Mouse (Mus musculus) intestine, embryonic 14.5 days (tissue): ENCODE measurements around the gene Susd6. TPM values are rescaled to one million over a fixed set of nuclear protein-coding genes. Genes with fewer than 3 reads are reported as not detected.

Experiments
- ATAC-seq: fragments of 200-750 bp; cut with Nextera tagmentation; replicated peaks from 2 replicates; pipeline ENCODE4 v1.8.0; 2017; ENCODE audit warnings: low read depth, moderate number of reproducible peaks, moderate TSS enrichment, moderate library complexity; ENCODE audit not compliant: low FRiP score, low TSS enrichment
- DNase-seq: peaks from one replicate; pipeline ENCODE4 v3.0.0-alpha.2; 2018; ENCODE audit warnings: low spot score
- H3K27ac ChIP-seq: fragments of 300-500 bp; sonication (generic); 2 replicates; pipeline ENCODE4 v1.5.1; 2014; ENCODE audit warnings: low read depth, mild to moderate bottlenecking, control low read depth
- H3K27me3 ChIP-seq: fragments of 300-500 bp; sonication (generic); replicated peaks from 2 replicates; pipeline ENCODE4 v1.6.1; 2014; ENCODE audit warnings: low read length, control low read depth; ENCODE audit not compliant: control insufficient read depth, insufficient read depth
- H3K36me3 ChIP-seq: fragments of 300-500 bp; sonication (generic); 2 replicates; pipeline ENCODE4 v1.6.1; 2014; ENCODE audit warnings: low read length, control low read depth; ENCODE audit not compliant: control insufficient read depth, insufficient read depth
- H3K4me1 ChIP-seq: fragments of 300-500 bp; sonication (generic); replicated peaks from 2 replicates; pipeline ENCODE4 v1.6.1; 2014; ENCODE audit warnings: low read length, control low read depth, mixed read lengths; ENCODE audit not compliant: control insufficient read depth, insufficient read depth
- H3K4me2 ChIP-seq: fragments of 300-500 bp; sonication (generic); 2 replicates; pipeline ENCODE4 v1.6.1; 2014; ENCODE audit warnings: low read length
- H3K4me3 ChIP-seq: fragments of 300-500 bp; sonication (generic); 2 replicates; pipeline ENCODE4 v1.5.1; 2014; ENCODE audit warnings: low read depth, low read length, control low read depth, mixed read lengths
- H3K9ac ChIP-seq: fragments of 300-500 bp; sonication (generic); 2 replicates; pipeline ENCODE4 v1.6.1; 2014; ENCODE audit warnings: mild to moderate bottlenecking, low read length
- H3K9me3 ChIP-seq: fragments of 300-500 bp; sonication (generic); 2 replicates; pipeline ENCODE4 v1.6.1; 2016; ENCODE audit warnings: low read length, control low read depth; ENCODE audit not compliant: control insufficient read depth
- WGBS: fragments of 180-500 bp; shearing (Covaris S2); extraction: QIAGEN DNeasy Blood & Tissue Kit; methylation state at CpG from one replicate; pipeline ENCODE4 v1.1.7; 2014; 5-methylcytosine and 5-hydroxymethylcytosine counted together
- polyA plus RNA-seq: library from polyadenylated mRNA; unstranded; fragments of >200 nt; fragmentation: Nextera tagmentation; extraction: Ambion mirVana; gene quantifications from 2 replicates; pipeline ENCODE4 v1.2.1, GENCODE M21; 2014

The Susd6 gene
- polyA plus RNA-seq, 1 experiment from 2014 or later = 21.4 TPM

DNA sequence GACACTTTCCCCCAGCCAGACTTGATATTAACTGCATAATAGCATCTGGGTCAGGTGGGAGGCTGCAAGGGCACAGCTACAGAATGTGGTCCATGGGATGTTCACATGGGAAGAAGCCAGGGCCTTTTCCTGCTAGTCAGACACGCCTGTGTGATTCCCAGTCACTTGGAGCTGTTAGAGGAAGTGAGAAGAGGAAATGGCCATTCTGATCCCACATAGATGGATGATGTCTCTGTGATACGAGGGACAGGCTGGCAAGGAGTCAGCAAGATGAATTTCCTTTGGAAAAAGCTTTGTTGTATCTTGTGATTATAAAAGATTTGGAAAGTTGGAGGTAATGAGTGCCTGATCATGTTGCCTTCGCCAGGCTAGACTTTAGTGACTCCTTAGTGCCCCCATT lies 76.8 kb downstream of the Susd6 start:
- Histone ChIP-seq H3K9ac (no peak overlapping the region), H3K4me3 (no peak overlapping the region)

DNA sequence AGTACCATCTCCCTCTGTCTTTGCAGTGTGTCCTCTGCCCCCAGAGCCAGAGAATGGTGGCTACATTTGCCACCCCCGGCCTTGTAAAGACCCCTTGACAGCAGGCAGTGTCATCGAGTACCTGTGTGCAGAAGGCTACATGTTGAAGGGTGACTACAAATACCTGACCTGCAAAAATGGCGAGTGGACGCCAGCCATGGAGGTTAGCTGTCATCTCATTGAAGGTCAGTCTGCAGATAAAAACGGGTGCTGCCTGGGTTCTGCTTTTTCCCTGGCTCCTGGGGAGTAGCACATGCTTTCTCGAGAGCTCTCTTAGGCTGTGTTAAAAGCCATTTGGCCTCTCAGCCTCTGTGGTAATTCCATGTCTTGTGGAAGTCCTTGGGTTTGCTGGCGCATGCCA lies 78.1 kb downstream of the Susd6 start:
- Histone ChIP-seq H3K4me3 (no peak overlapping the region), H3K4me1 (no peaks in the 10 kb centered on the region), H3K36me3 (peaks cover 21% of the 10 kb centered on the region), H3K9me3 (no peaks in the 10 kb centered on the region), H3K9ac (no peak overlapping the region), H3K4me2 (no peak overlapping the region), H3K27me3 (no peaks in the 10 kb centered on the region), H3K27ac (no peak overlapping the region)
- 93% methylated on average over 7 of the region's 7 CpGs for WGBS
- no peak for ATAC-seq
- no peak for DNase-seq

More for the DNA sequence above, 76.8 kb downstream of the Susd6 start:
- H3K27ac ChIP-seq = no peak overlapping the region
- ATAC-seq = no peak
- H3K4me2 ChIP-seq = no peak overlapping the region
- no peaks in the 10 kb centered on the region for H3K4me1 ChIP-seq
- H3K36me3 ChIP-seq = peaks cover 15% of the 10 kb centered on the region
- DNase-seq = no peak
- H3K9me3 ChIP-seq = no peaks in the 10 kb centered on the region
- WGBS = 77% methylated on average over 3 of the region's 3 CpGs
- no peaks in the 10 kb centered on the region for H3K27me3 ChIP-seq

DNA sequence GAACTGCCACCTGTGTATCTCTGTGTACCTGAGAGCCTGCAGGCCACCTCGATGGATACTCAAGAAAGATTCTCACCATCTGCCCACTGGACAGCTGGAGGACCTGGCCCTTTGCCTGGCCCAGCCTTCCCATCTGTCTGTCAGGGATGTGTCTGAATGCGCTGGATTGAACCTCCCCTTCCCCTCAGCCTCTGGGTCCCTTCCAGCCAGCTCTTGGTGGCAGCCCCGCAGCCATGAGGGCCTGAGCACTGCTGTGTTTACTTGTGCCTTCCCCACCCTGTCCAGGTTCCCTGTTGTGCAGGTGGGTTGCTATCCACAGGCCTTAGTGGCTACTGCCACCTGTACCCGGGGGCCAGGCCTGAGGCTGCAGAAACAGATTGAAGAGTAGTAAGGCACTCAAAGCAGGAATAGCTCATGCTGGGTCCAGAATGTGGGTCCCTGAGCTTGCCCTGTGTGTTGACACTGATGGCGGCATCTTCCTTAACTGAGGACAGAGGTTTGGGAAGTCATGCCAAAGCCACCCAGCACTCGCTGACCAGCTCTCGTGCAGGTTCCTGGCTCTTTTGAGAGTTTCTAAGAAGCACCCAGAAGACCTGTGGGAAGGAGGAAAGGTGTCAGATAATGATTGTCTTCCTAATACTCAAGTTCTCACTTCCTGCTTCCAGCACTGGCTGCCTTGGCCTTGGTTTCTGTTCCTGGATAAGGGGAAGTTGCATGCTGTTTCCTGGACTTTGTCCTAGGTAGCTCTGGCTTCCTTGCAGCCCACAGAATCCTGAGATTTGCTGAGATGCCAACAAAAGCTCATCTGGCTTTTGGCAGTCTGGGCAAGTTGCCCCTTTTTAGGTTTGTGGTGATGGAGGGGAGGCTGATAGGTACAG lies 87.1 kb downstream of the Susd6 start:
- no peak overlapping the region for H3K4me2 ChIP-seq
- peaks cover 57% of the 10 kb centered on the region for H3K36me3 ChIP-seq
- no peak for DNase-seq
- no peaks in the 10 kb centered on the region; the same call in 1 of the 2 replicates for H3K4me1 ChIP-seq
- ATAC-seq = no peak
- 79% methylated on average over 7 of the region's 7 CpGs for WGBS
- no peak overlapping the region for H3K9ac ChIP-seq
- no peaks in the 10 kb centered on the region for H3K27me3 ChIP-seq
- H3K27ac ChIP-seq = no peak overlapping the region
- no peaks in the 10 kb centered on the region for H3K9me3 ChIP-seq
- H3K4me3 ChIP-seq = no peak overlapping the region

DNA sequence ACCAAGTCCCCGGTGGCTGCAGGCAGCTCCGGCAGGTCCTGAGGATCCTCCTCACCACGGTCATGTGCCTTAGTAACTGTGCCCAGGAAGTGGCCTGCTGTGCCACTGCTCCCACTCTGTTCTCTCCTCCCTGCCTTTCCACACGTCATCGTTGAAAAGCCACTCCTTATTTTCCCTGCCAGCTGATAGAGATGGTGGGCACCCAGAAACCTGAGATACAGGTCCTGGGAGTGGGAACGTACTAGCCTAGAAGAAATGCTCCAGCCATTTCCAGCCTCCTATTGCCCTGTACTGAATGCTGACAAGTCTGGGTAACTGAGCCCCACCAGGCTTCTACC lies 87.8 kb downstream of the Susd6 start:
- Histone ChIP-seq H3K27me3 (no peaks in the 10 kb centered on the region), H3K27ac (no peak overlapping the region), H3K4me3 (no peak overlapping the region), H3K9ac (no peak overlapping the region), H3K4me1 (no peaks in the 10 kb centered on the region; the same call in 1 of the 2 replicates), H3K4me2 (no peak overlapping the region), H3K36me3 (peaks cover 53% of the 10 kb centered on the region), H3K9me3 (no peaks in the 10 kb centered on the region)
- DNase-seq = no peak
- 84% methylated on average over 6 of the region's 6 CpGs for WGBS
- no peak for ATAC-seq

DNA sequence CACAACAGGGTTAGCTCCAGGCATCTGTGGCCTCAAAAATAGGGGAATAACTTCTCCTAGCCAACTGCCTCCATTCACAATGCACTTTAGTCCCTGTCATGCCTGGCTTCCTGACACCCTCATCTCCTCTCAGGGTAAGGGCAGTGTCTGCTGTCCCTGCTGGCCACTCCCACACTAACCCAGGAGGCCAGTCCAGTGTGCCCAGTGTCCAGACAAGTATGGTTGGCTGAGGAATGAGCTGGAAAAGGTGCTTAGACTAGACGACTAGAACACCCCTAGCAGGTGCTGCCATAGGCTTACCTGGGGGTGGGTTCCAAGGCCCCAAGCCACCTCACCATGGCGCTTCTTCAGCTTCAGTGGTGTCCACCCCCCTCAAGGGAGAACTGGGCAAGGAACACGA lies 88.3 kb downstream of the Susd6 start:
- no peak overlapping the region for H3K4me2 ChIP-seq
- 70% methylated on average over 3 of the region's 3 CpGs for WGBS
- H3K27ac ChIP-seq = no peak overlapping the region; the same call in 1 of the 2 replicates
- H3K4me1 ChIP-seq = no peaks in the 10 kb centered on the region; the same call in none of the 2 replicates
- DNase-seq (no peak), ATAC-seq (no peak)
- H3K9me3 ChIP-seq = no peaks in the 10 kb centered on the region
- no peaks in the 10 kb centered on the region for H3K27me3 ChIP-seq
- peaks cover 49% of the 10 kb centered on the region for H3K36me3 ChIP-seq
- H3K4me3 ChIP-seq = no peak overlapping the region
- no peak overlapping the region for H3K9ac ChIP-seq

- DNase-seq (no peak), ATAC-seq (no peak)
- Histone ChIP-seq H3K4me1 (no peaks in the 10 kb centered on the region; the same call in none of the 2 replicates), H3K9me3 (no peaks in the 10 kb centered on the region), H3K9ac (no peak overlapping the region), H3K4me2 (no peak overlapping the region), H3K27ac (no peak overlapping the region; the same call in 1 of the 2 replicates), H3K27me3 (no peaks in the 10 kb centered on the region), H3K4me3 (no peak overlapping the region), H3K36me3 (peaks cover 43% of the 10 kb centered on the region)
- 40% methylated on average over 4 of the region's 4 CpGs for WGBS
Measured at GRCm38 (mm10) chr12:80879267-80879666, 89.0 kb downstream of the Susd6 start.

- 89% methylated on average over 3 of the region's 3 CpGs for WGBS
- H3K4me1 ChIP-seq = peaks cover 10% of the 10 kb centered on the region
Measured at GRCm38 (mm10) chr12:80881121-80881520, 90.8 kb downstream of the Susd6 start.

DNA sequence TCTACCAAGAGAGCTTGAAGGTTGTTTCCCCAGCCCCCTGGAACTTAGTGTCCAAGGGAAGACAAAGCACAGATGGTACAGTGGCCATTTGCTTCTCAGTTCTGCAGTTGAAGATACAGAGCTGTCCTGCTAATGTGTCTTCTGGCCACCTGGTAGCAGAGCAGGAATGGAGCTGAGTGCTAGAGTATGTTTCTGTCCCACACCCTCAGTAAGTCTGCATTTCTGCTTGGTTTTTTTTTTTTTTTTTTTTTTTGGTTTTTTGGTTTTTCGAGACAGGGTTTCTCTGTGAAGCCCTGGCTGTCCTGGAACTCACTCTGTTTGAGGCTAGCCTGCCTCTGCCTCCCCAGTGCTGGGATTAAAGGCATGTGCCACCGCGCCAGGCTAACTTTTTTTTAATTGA lies 93.0 kb downstream of the Susd6 start:
- Histone ChIP-seq H3K4me2 (no peak overlapping the region), H3K9me3 (no peaks in the 10 kb centered on the region), H3K4me3 (no peak overlapping the region), H3K27ac (no peak overlapping the region), H3K9ac (no peak overlapping the region), H3K36me3 (peaks cover 10% of the 10 kb centered on the region; the same call in 1 of the 2 replicates), H3K4me1 (peaks cover 10% of the 10 kb centered on the region), H3K27me3 (no peaks in the 10 kb centered on the region)
- ATAC-seq = no peak
- 80% methylated on average over 3 of the region's 3 CpGs for WGBS
- no peak for DNase-seq

More at GRCm38 (mm10) chr12:80881121-80881520, 90.8 kb downstream of the Susd6 start:
- H3K4me2 ChIP-seq = no peak overlapping the region
- H3K4me3 ChIP-seq = no peak overlapping the region
- H3K27ac ChIP-seq = no peak overlapping the region
- DNase-seq = no peak
- no peak for ATAC-seq
- H3K9me3 ChIP-seq = no peaks in the 10 kb centered on the region
- no peak overlapping the region for H3K9ac ChIP-seq
- peaks cover 27% of the 10 kb centered on the region for H3K36me3 ChIP-seq
- H3K27me3 ChIP-seq = no peaks in the 10 kb centered on the region

GRCm38 (mm10) chr12:80883881-80884280 lies 93.6 kb downstream of the Susd6 start:
- Histone ChIP-seq H3K4me2 (no peak overlapping the region), H3K4me3 (no peak overlapping the region), H3K27me3 (no peaks in the 10 kb centered on the region), H3K9me3 (no peaks in the 10 kb centered on the region), H3K9ac (no peak overlapping the region), H3K4me1 (peaks cover 10% of the 10 kb centered on the region), H3K36me3 (peaks cover 6% of the 10 kb centered on the region; the same call in 1 of the 2 replicates), H3K27ac (no peak overlapping the region)
- ATAC-seq = no peak
- WGBS = 43% methylated on average over 5 of the region's 5 CpGs
- no peak for DNase-seq
